Mouse (Mus musculus) limb, embryonic 14.5 days (tissue): ENCODE data around the gene Maml2. TPM values are rescaled to one million over a fixed set of nuclear protein-coding genes. Genes with fewer than 3 reads are reported as not detected.
"Not testable (repeated sequence)": the region's sequence is repeated elsewhere in the genome, so short reads cannot be mapped to it uniquely, and the experiment has no call there.

Experiments
- ATAC-seq: fragments of 200-750 bp; cut with Nextera tagmentation; 2 replicates; pipeline ENCODE4 v1.8.0; 2017; ENCODE audit warnings: low read depth, moderate number of reproducible peaks, moderate TSS enrichment; ENCODE audit not compliant: low FRiP score
- DNase-seq: peaks from one replicate; pipeline ENCODE4 v3.0.0-alpha.2; 2015; ENCODE audit warnings: low spot score
- H3K27ac ChIP-seq: fragments of 300-500 bp; sonication (generic); replicated peaks from 2 replicates; pipeline ENCODE4 v1.5.1; 2014; ENCODE audit warnings: low read depth, mild to moderate bottlenecking, low read length, moderate library complexity, mixed read lengths
- H3K27me3 ChIP-seq: fragments of 300-500 bp; sonication (generic); 2 replicates; pipeline ENCODE4 v1.6.1; 2014; ENCODE audit warnings: low read length, mixed read lengths; ENCODE audit not compliant: control insufficient read depth, insufficient read depth
- H3K36me3 ChIP-seq: fragments of 300-500 bp; sonication (generic); 2 replicates; pipeline ENCODE4 v1.6.1; 2014; ENCODE audit warnings: mild to moderate bottlenecking, low read length, moderate library complexity, mixed read lengths; ENCODE audit not compliant: control insufficient read depth, insufficient read depth
- H3K4me1 ChIP-seq: fragments of 300-500 bp; sonication (generic); 2 replicates; pipeline ENCODE4 v1.6.1; 2014; ENCODE audit warnings: antibody characterized with exemption, low read length, mixed read lengths; ENCODE audit not compliant: control insufficient read depth, insufficient read depth
- H3K4me2 ChIP-seq: fragments of 300-500 bp; sonication (generic); replicated peaks from 2 replicates; pipeline ENCODE4 v1.6.1; 2014; ENCODE audit warnings: low read depth, mild to moderate bottlenecking, low read length, moderate library complexity; ENCODE audit not compliant: severe bottlenecking
- H3K4me3 ChIP-seq: fragments of 300-500 bp; sonication (generic); replicated peaks from 2 replicates; pipeline ENCODE4 v1.5.1; 2014; ENCODE audit warnings: low read length
- H3K9ac ChIP-seq: fragments of 300-500 bp; sonication (generic); 2 replicates; pipeline ENCODE4 v1.6.1; 2014; ENCODE audit warnings: mild to moderate bottlenecking, low read depth, low read length, moderate library complexity; ENCODE audit not compliant: severe bottlenecking
- H3K9me3 ChIP-seq: fragments of 300-500 bp; sonication (generic); 2 replicates; pipeline ENCODE4 v1.6.1; 2016; ENCODE audit warnings: low read length; ENCODE audit not compliant: control insufficient read depth
- POLR2A ChIP-seq: fragments of 200-500 bp; IDR thresholded peaks from 2 replicates; pipeline ENCODE4 v1.8.0; 2012; ENCODE audit warnings: inconsistent platforms, mild to moderate bottlenecking, moderate library complexity, borderline replicate concordance; ENCODE audit not compliant: insufficient read depth, insufficient read length; ENCODE audit errors: extremely low read depth
- WGBS: fragments of 180-500 bp; shearing (Covaris S2); extraction: QIAGEN DNeasy Blood & Tissue Kit; methylation state at CpG from one replicate; pipeline ENCODE4 v1.1.7; 2014; 5-methylcytosine and 5-hydroxymethylcytosine counted together
- polyA plus RNA-seq, 2 experiments: library from polyadenylated mRNA; depleted of rRNA in 1 of 2; stranded (reverse) in 1 of 2; unstranded in 1 of 2; fragments of >200 nt; fragmentation: Nextera tagmentation in 1 of 2; extraction: Ambion mirVana in 1 of 2; gene quantifications; 2 replicates each; pipeline versions ENCODE4 v1.2.1 to v1.2.3; 2012 to 2014

Maml2 gene
- polyA plus RNA-seq, 2 experiments: 9.9 to 10.7 TPM

DNA sequence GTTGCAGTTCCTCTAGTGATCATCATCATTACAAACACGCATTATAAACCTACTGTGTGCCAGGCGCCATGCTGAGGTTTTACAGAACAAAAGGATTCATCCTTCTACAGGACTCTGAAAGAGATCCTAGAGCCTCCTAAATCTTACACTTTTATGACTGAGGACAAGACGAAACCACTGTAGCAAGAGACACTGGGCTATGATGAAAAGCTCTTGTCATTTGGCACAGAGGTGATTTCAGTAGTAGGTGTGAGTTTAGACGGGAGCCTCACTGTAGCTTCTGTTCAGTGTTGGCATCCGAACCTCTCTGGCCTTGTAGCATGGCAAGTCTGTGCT lies 402.0 kb downstream of the Maml2 start:
- H3K36me3 ChIP-seq: peaks cover 12% of the 10 kb centered on the region
- no peak for DNase-seq
- H3K4me3 ChIP-seq: no peak overlapping the region
- ATAC-seq: no peak
- H3K9ac ChIP-seq: no peak overlapping the region
- no peaks in the 10 kb centered on the region for H3K27me3 ChIP-seq
- no peaks in the 10 kb centered on the region for H3K9me3 ChIP-seq
- TF ChIP-seq POLR2A: no peak
- WGBS: 66% methylated on average over 5 of the region's 5 CpGs
- no peaks in the 10 kb centered on the region; the same call in 1 of the 2 replicates for H3K4me1 ChIP-seq
- H3K4me2 ChIP-seq: no peak overlapping the region
- no peak overlapping the region for H3K27ac ChIP-seq

DNA sequence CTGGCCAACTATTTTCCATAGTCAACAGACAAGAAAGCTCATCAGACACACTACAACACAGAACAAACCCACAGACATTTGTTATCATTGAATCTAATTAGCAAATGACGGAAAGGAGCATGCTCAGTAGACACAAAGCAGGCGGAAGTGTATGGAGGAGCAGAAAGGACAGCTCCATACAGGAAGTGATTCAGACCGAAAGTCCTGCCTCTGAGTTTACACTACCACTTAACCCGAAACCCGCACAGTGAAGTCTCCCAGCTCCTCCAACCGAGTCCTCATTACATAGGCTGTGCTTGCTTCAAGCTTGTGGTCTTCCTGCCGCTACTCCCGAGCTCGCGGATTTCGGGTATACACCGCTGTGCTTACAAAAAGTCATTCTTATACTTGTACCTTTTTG lies 404.0 kb downstream of the Maml2 start:
- H3K27ac ChIP-seq: no peak overlapping the region
- no peak for DNase-seq
- H3K4me1 ChIP-seq: no peaks in the 10 kb centered on the region; the same call in 1 of the 2 replicates
- H3K27me3 ChIP-seq: no peaks in the 10 kb centered on the region
- no peak for TF ChIP-seq POLR2A
- H3K9me3 ChIP-seq: no peaks in the 10 kb centered on the region
- WGBS: 91% methylated on average over 12 of the region's 12 CpGs
- no peak overlapping the region for H3K4me3 ChIP-seq
- H3K4me2 ChIP-seq: no peak overlapping the region
- H3K9ac ChIP-seq: no peak overlapping the region
- peaks cover 19% of the 10 kb centered on the region for H3K36me3 ChIP-seq
- ATAC-seq: no peak

DNA sequence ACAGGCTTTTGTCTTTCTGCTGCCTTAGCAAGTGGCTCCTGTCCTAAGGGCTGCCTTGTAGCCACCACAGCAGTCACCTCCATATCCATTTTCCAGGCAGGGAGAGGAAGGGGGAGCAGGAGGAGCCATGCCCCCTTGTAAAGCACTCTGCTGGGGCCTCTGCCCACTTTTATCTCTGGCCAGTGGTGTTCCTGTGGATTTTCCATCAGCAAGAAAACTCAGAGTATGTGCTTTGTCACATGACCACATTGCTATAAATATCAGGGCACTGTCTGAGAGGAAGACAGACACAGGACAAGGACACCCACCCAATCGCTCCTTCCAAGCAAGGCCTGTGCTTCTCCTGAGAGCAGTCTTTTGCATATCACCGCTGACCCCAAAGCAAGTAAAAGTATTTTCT lies 405.3 kb downstream of the Maml2 start:
- no peak overlapping the region for H3K9ac ChIP-seq
- 96% methylated on average over 2 of the region's 2 CpGs for WGBS
- H3K36me3 ChIP-seq: peaks cover 19% of the 10 kb centered on the region
- TF ChIP-seq POLR2A: no peak
- no peak overlapping the region for H3K4me2 ChIP-seq
- no peaks in the 10 kb centered on the region for H3K4me1 ChIP-seq
- no peak overlapping the region for H3K27ac ChIP-seq
- no peaks in the 10 kb centered on the region for H3K27me3 ChIP-seq
- DNase-seq: no peak
- ATAC-seq: no peak
- H3K4me3 ChIP-seq: no peak overlapping the region
- H3K9me3 ChIP-seq: no peaks in the 10 kb centered on the region

DNA sequence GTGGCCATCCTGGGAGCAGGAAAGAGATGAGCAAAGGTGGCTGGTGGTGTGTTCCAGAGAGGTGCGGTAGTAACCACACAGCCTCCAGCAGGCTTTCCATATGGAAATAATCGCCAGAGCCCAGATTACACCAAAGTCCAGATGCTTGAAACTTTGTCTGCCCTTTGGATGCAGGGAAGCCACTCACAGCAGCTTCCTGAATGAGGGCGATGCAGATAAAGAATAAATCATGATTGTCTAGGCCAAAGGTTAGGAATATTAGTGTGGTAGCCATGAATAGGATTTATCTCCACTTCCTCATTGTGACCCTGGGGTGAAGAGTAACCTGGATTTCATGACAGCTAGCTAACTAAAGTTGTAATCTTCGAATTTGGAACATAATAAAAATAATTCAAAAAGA lies 407.2 kb downstream of the Maml2 start:
- DNase-seq: no peak
- ATAC-seq: no peak

DNA sequence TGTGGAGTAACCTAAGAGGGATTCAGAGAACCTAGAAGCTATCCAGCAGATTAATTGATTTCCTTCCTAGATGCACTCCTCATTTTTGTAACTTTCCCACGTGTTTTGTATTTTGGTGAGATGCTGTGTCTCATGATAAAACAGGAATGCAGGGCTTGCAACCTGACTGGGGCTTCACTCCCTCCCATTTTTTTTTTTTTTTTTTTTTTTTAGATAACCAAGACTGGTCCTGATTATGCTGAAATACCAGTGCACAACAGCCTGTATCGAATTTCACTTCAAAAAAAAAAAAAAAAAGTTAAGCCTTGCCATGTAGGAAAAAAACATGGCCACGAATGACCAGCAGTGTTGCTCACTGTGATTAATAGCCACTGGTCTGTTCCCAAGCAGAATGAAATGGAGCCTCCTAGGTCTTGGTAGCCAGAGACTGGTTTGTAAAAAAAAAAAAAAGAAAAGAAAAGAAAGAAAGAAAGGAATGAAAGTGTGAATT lies 409.4 kb downstream of the Maml2 start:
- WGBS: 21% methylated on average over 3 of the region's 3 CpGs
- no peak for TF ChIP-seq POLR2A
- H3K27me3 ChIP-seq: no peaks in the 10 kb centered on the region
- no peak overlapping the region for H3K4me3 ChIP-seq
- no peaks in the 10 kb centered on the region for H3K9me3 ChIP-seq
- H3K36me3 ChIP-seq: peaks cover 19% of the 10 kb centered on the region
- no peak overlapping the region for H3K4me2 ChIP-seq
- DNase-seq: no peak
- ATAC-seq: no peak
- H3K27ac ChIP-seq: no peak overlapping the region
- H3K9ac ChIP-seq: no peak overlapping the region
- H3K4me1 ChIP-seq: no peaks in the 10 kb centered on the region

More for the DNA sequence above, 407.2 kb downstream of the Maml2 start:
- Histone ChIP-seq H3K27me3 (no peaks in the 10 kb centered on the region), H3K4me3 (no peak overlapping the region), H3K4me1 (no peaks in the 10 kb centered on the region), H3K36me3 (peaks cover 19% of the 10 kb centered on the region), H3K27ac (no peak overlapping the region), H3K9ac (no peak overlapping the region), H3K9me3 (no peaks in the 10 kb centered on the region), H3K4me2 (no peak overlapping the region)
- TF ChIP-seq POLR2A: no peak
- WGBS: 58% methylated on average over 4 of the region's 4 CpGs

DNA sequence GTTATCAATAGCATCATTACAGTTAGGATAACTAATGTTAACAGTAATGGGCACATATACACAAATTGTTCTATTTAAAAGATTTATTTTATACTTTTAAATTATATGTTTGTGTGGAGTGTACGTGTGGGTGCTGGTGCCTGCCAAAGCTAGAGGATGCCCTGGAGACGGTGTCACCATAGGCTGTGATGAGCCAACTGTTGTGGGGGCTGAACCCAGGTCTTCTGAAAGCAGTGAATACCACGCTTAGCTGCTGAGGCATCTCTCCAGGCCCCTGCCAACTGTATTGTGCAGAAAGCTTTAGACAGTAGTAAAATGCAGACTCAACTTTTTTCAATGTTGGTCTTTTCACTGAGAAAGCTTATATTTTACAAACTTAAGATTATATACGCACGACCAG lies 411.7 kb downstream of the Maml2 start:
- DNase-seq: no peak
- Histone ChIP-seq H3K27ac (no peak overlapping the region), H3K9me3 (no peaks in the 10 kb centered on the region), H3K27me3 (no peaks in the 10 kb centered on the region), H3K4me2 (no peak overlapping the region), H3K4me1 (no peaks in the 10 kb centered on the region), H3K4me3 (no peak overlapping the region), H3K9ac (no peak overlapping the region), H3K36me3 (peaks cover 7% of the 10 kb centered on the region)
- no peak for TF ChIP-seq POLR2A
- WGBS: 88% methylated on average over 5 of the region's 5 CpGs
- no peak for ATAC-seq

DNA sequence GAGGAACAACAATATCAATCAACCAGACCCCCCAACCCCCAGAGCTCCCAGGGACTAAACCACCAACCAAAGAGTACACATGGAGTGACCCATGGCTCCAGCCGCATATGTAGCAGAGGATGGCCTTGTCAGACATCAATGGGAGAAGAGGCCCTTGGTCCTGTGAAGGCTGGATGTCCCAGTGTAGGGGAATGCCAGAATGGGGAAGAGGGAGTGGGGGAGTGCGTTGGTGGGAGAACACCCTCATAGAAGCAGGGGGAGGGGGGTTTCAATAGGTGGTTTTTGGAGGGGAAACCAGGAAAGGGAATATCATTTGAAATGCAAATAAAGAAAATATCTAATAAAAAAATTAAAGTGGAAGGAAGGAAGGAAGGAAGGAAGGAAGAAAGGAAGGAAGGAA lies 418.1 kb downstream of the Maml2 start:
- not testable (repeated sequence) for ATAC-seq

More for the DNA sequence above, 418.1 kb downstream of the Maml2 start:
- not testable (repeated sequence) for H3K4me1 ChIP-seq, H3K36me3 ChIP-seq, H3K27ac ChIP-seq, H3K9ac ChIP-seq, DNase-seq, H3K4me2 ChIP-seq, H3K4me3 ChIP-seq, H3K9me3 ChIP-seq, H3K27me3 ChIP-seq
- 74% methylated on average over 2 of the region's 2 CpGs for WGBS
